In the genomic region with DNA sequence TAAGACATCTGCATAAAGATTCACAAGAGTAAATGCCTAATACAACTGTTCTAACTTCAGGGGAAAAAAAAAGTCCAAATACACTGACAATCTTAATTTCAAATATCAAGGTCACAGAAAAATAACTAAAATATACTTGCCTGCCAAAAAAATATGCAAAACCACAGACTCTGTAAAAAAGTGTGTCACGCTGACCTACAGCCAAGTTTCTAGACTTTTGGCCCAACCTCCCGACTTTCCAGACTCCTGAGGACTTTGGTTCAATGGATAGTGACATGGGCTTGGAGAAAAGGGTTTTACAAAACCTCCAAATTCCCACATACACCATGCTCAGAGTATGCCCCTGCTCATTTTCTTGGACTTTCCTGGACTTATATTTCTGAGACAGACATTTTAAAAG, we compare ENCODE assay signal across 17 mouse cellular contexts. TPM values are rescaled to one million over a fixed set of nuclear protein-coding genes. Genes with fewer than 3 reads are reported as not detected.
DNase-seq lines count a peak whose midpoint lies in the region; ATAC-seq and TF ChIP-seq lines count a peak whose summit lies in the region.
"Had no signal": no experiment of that assay in that cellular context is flagged by ENCODE, and none has a peak within 500 bp of the region (broad histone marks: within the 10 kb centered on the region; RNA-seq: fewer than 3 reads in every experiment).

No protein-coding gene starts in this region.

- no peak for TF ChIP-seq CTCF in hindbrain, postnatal 0 days (IDR thresholded peaks at IDR 0.05; ENCODE audit: low read depth)
- TF ChIP-seq CTCF in midbrain, postnatal 0 days (IDR thresholded peaks at IDR 0.05) = no peak

- ATAC-seq in hindbrain, postnatal 0 days = no peak
- ATAC-seq in hindbrain, embryonic 13.5 days (ENCODE audit: low FRiP score) = no peak
- no peak for ATAC-seq in midbrain, embryonic 13.5 days
- ATAC-seq in midbrain, postnatal 0 days (ENCODE audit: low FRiP score) = no peak
- ATAC-seq: midbrain, embryonic 16.5 days had no signal

- WGBS in hindbrain, postnatal 0 days = 50% methylated on average over 2 of the region's 2 CpGs
- WGBS in hindbrain, embryonic 13.5 days = 95% methylated on average over 2 of the region's 2 CpGs
- 89% methylated on average over 2 of the region's 2 CpGs for WGBS in midbrain, embryonic 13.5 days
- 80% methylated on average over 2 of the region's 2 CpGs for WGBS in midbrain, postnatal 0 days

- H3K27ac ChIP-seq in hindbrain, postnatal 0 days = no peak overlapping the region
- no peak overlapping the region for H3K27ac ChIP-seq in hindbrain, embryonic 13.5 days
- H3K27ac ChIP-seq in midbrain, embryonic 13.5 days = no peak overlapping the region
- no peak overlapping the region for H3K27ac ChIP-seq in midbrain, postnatal 0 days (ENCODE audit: low read depth, low read length)
- H3K27ac ChIP-seq: embryonic facial prominence, embryonic 12.5 days; forebrain, embryonic 12.5 days; liver, embryonic 13.5 days; stomach, postnatal 0 days had no signal

- H3K4me1 ChIP-seq in hindbrain, postnatal 0 days (ENCODE audit: insufficient read depth, low read length) = peaks cover 19% of the 10 kb centered on the region
- H3K4me1 ChIP-seq in hindbrain, embryonic 13.5 days (replicated peaks) = peaks cover 52% of the 10 kb centered on the region
- peaks cover 57% of the 10 kb centered on the region for H3K4me1 ChIP-seq in midbrain, embryonic 13.5 days (replicated peaks)
- peaks cover 5% of the 10 kb centered on the region; the same call in 1 of the 2 replicates for H3K4me1 ChIP-seq in midbrain, postnatal 0 days (ENCODE audit: insufficient read depth, low read length)

- no peak overlapping the region for H3K4me3 ChIP-seq in hindbrain, postnatal 0 days (ENCODE audit: low read length)
- no peak overlapping the region for H3K4me3 ChIP-seq in hindbrain, embryonic 13.5 days
- no peak overlapping the region for H3K4me3 ChIP-seq in midbrain, embryonic 13.5 days (replicated peaks)
- H3K4me3 ChIP-seq in midbrain, postnatal 0 days (ENCODE audit: low read depth, low read length) = no peak overlapping the region
- H3K4me3 ChIP-seq: embryonic facial prominence, embryonic 12.5 days; forebrain, embryonic 12.5 days; heart, embryonic 12.5 days; liver, embryonic 13.5 days had no signal

- H3K9me3 ChIP-seq in hindbrain, postnatal 0 days (ENCODE audit: low read length) = no peaks in the 10 kb centered on the region
- H3K9me3 ChIP-seq in hindbrain, embryonic 13.5 days = no peaks in the 10 kb centered on the region
- H3K9me3 ChIP-seq in midbrain, embryonic 13.5 days = no peaks in the 10 kb centered on the region
- H3K9me3 ChIP-seq in midbrain, postnatal 0 days (ENCODE audit: low read length) = no peaks in the 10 kb centered on the region
- H3K9me3 ChIP-seq: embryonic facial prominence, embryonic 12.5 days; forebrain, embryonic 12.5 days; heart, embryonic 12.5 days; liver, embryonic 13.5 days had no signal

- peak overlapping the region; percentile 5; the same call in 1 of the 2 replicates for H3K4me2 ChIP-seq in hindbrain, postnatal 0 days (ENCODE audit: low read depth, low read length)
- no peak overlapping the region for H3K4me2 ChIP-seq in hindbrain, embryonic 13.5 days
- H3K4me2 ChIP-seq in midbrain, embryonic 13.5 days (replicated peaks) = 0 out of 2 replicates have a peak overlapping the region, but pooled peaks have one; percentile 19
- H3K4me2 ChIP-seq in midbrain, postnatal 0 days (ENCODE audit: low read depth, low read length, poor library complexity, severe bottlenecking) = no peak overlapping the region
- H3K4me2 ChIP-seq: embryonic facial prominence, embryonic 12.5 days; forebrain, embryonic 12.5 days; heart, embryonic 12.5 days; liver, embryonic 13.5 days had no signal

- peaks cover 3% of the 10 kb centered on the region for H3K36me3 ChIP-seq in hindbrain, postnatal 0 days (ENCODE audit: insufficient read depth, low read length)
- peaks cover 29% of the 10 kb centered on the region for H3K36me3 ChIP-seq in hindbrain, embryonic 13.5 days
- peaks cover 35% of the 10 kb centered on the region for H3K36me3 ChIP-seq in midbrain, embryonic 13.5 days
- 0 out of 2 replicates have a peak, but pooled peaks cover 6% of the 10 kb centered on the region for H3K36me3 ChIP-seq in midbrain, postnatal 0 days (ENCODE audit: insufficient read depth, low read length)

- no peaks in the 10 kb centered on the region for H3K27me3 ChIP-seq in hindbrain, postnatal 0 days (ENCODE audit: insufficient read depth, low read length)
- no peaks in the 10 kb centered on the region for H3K27me3 ChIP-seq in hindbrain, embryonic 13.5 days
- H3K27me3 ChIP-seq in midbrain, embryonic 13.5 days = no peaks in the 10 kb centered on the region
- H3K27me3 ChIP-seq in midbrain, postnatal 0 days (ENCODE audit: insufficient read depth, low read length) = no peaks in the 10 kb centered on the region
- H3K27me3 ChIP-seq: embryonic facial prominence, embryonic 12.5 days; forebrain, embryonic 12.5 days; heart, embryonic 12.5 days; liver, embryonic 13.5 days had no signal

- DNase-seq in hindbrain, postnatal 0 days (ENCODE audit: low spot score) = no peak
- no peak for DNase-seq in midbrain, postnatal 0 days (ENCODE audit: low spot score)
- DNase-seq in adipocyte (ENCODE audit: low spot score) = peak; percentile 82
- peak; percentile 31 for DNase-seq in kidney, postnatal 14 days
- DNase-seq in thymus, postnatal 10 days (ENCODE audit: low spot score in 2 of 2) = no peak
- DNase-seq: gastrocnemius, postnatal 10 days; liver, embryonic 13.5 days; lung, postnatal 4 days; spleen, adult 18-20 months; thymus, postnatal 4 days had no signal

- H3K9ac ChIP-seq in hindbrain, postnatal 0 days (replicated peaks; ENCODE audit: low read length) = no peak overlapping the region
- H3K9ac ChIP-seq in hindbrain, embryonic 13.5 days = no peak overlapping the region
- no peak overlapping the region for H3K9ac ChIP-seq in midbrain, embryonic 13.5 days (replicated peaks)
- H3K9ac ChIP-seq in midbrain, postnatal 0 days (replicated peaks; ENCODE audit: low read length, poor library complexity, severe bottlenecking) = no peak overlapping the region
- H3K9ac ChIP-seq: embryonic facial prominence, embryonic 12.5 days; forebrain, embryonic 12.5 days; heart, embryonic 12.5 days; liver, embryonic 13.5 days had no signal

RNA-seq across cellular contexts. Expression of gene Purb, which starts 7.2 kb away (rescaled TPM):
- total RNA-seq in hindbrain, postnatal 0 days (2014; rRNA removed) = 35.9 and 36.9 TPM in 2 replicates
- polyA plus RNA-seq in hindbrain, postnatal 0 days (2015; fragmentation: Nextera tagmentation; extraction: Ambion mirVana) = 17.1 and 17.9 TPM in 2 replicates
- 12.6 and 13.0 TPM in 2 replicates for polyA plus RNA-seq in hindbrain, embryonic 13.5 days (2015; fragmentation: Nextera tagmentation; extraction: Ambion mirVana)
- polyA plus RNA-seq in midbrain, embryonic 13.5 days (2015; fragmentation: Nextera tagmentation; extraction: Ambion mirVana) = 12.7 and 13.9 TPM in 2 replicates
- 38.0 and 45.1 TPM in 2 replicates for total RNA-seq in midbrain, postnatal 0 days (2014; rRNA removed)
- polyA plus RNA-seq in midbrain, postnatal 0 days (2015; fragmentation: Nextera tagmentation; extraction: Ambion mirVana) = 12.2 and 14.2 TPM in 2 replicates

RNA-seq across cellular contexts. Expression of gene H2afv, which starts 24.3 kb away (rescaled TPM):
- 75.5 and 95.0 TPM in 2 replicates for total RNA-seq in hindbrain, postnatal 0 days (2014; rRNA removed)
- polyA plus RNA-seq in hindbrain, postnatal 0 days (2015; fragmentation: Nextera tagmentation; extraction: Ambion mirVana) = 251 and 254 TPM in 2 replicates
- 381 and 387 TPM in 2 replicates for polyA plus RNA-seq in hindbrain, embryonic 13.5 days (2015; fragmentation: Nextera tagmentation; extraction: Ambion mirVana)
- polyA plus RNA-seq in midbrain, embryonic 13.5 days (2015; fragmentation: Nextera tagmentation; extraction: Ambion mirVana) = 605 and 617 TPM in 2 replicates
- total RNA-seq in midbrain, postnatal 0 days (2014; rRNA removed) = 46.2 and 57.2 TPM in 2 replicates
- polyA plus RNA-seq in midbrain, postnatal 0 days (2015; fragmentation: Nextera tagmentation; extraction: Ambion mirVana) = 133 and 142 TPM in 2 replicates

RNA-seq across cellular contexts. Expression of gene Myo1g, which starts 52.2 kb away (rescaled TPM):
- total RNA-seq in hindbrain, postnatal 0 days (2014; rRNA removed) = 0.68 and 1.0 TPM in 2 replicates
- 0.39 and 0.50 TPM in 2 replicates for polyA plus RNA-seq in hindbrain, postnatal 0 days (2015; fragmentation: Nextera tagmentation; extraction: Ambion mirVana)
- 0.42 and 0.48 TPM in 2 replicates for polyA plus RNA-seq in hindbrain, embryonic 13.5 days (2015; fragmentation: Nextera tagmentation; extraction: Ambion mirVana)
- polyA plus RNA-seq in midbrain, embryonic 13.5 days (2015; fragmentation: Nextera tagmentation; extraction: Ambion mirVana) = 0.27 and 0.32 TPM in 2 replicates
- 0.99 and 1.5 TPM in 2 replicates for total RNA-seq in midbrain, postnatal 0 days (2014; rRNA removed)
- polyA plus RNA-seq in midbrain, postnatal 0 days (2015; fragmentation: Nextera tagmentation; extraction: Ambion mirVana) = 0.38 and 0.62 TPM in 2 replicates

RNA-seq across cellular contexts. Expression of gene Ppia, which starts 53.3 kb away (rescaled TPM):
- 2,267 and 2,460 TPM in 2 replicates for total RNA-seq in hindbrain, postnatal 0 days (2014; rRNA removed)
- polyA plus RNA-seq in hindbrain, postnatal 0 days (2015; fragmentation: Nextera tagmentation; extraction: Ambion mirVana) = 5,475 and 5,597 TPM in 2 replicates
- 3,979 and 4,017 TPM in 2 replicates for polyA plus RNA-seq in hindbrain, embryonic 13.5 days (2015; fragmentation: Nextera tagmentation; extraction: Ambion mirVana)
- polyA plus RNA-seq in midbrain, embryonic 13.5 days (2015; fragmentation: Nextera tagmentation; extraction: Ambion mirVana) = 3,782 and 3,914 TPM in 2 replicates
- 2,296 and 2,489 TPM in 2 replicates for total RNA-seq in midbrain, postnatal 0 days (2014; rRNA removed)
- 5,099 and 5,106 TPM in 2 replicates for polyA plus RNA-seq in midbrain, postnatal 0 days (2015; fragmentation: Nextera tagmentation; extraction: Ambion mirVana)

Comparison
In these comparisons a context has a peak if more than half of its experiments do, and no peak if none do; other contexts are left out.
1. H3K4me2 ChIP-seq: peak in hindbrain, postnatal 0 days (single experiment) and midbrain, embryonic 13.5 days (single experiment); none in hindbrain, embryonic 13.5 days (single experiment) and midbrain, postnatal 0 days (single experiment).
2. DNase-seq: peak in adipocyte (single experiment) and kidney, postnatal 14 days (single experiment); none in hindbrain, postnatal 0 days (single experiment), midbrain, postnatal 0 days (single experiment) and thymus, postnatal 10 days (0 of 2).